Mouse (Mus musculus) spleen, postnatal 4 days (tissue): ENCODE results near the gene Kcnt2.

Experiments
- DNase-seq, 2 experiments: peaks; one replicate each; pipeline ENCODE4 v3.0.0; 2022; ENCODE audit warnings: low spot score in 2 of 2

Kcnt2 gene

DNA sequence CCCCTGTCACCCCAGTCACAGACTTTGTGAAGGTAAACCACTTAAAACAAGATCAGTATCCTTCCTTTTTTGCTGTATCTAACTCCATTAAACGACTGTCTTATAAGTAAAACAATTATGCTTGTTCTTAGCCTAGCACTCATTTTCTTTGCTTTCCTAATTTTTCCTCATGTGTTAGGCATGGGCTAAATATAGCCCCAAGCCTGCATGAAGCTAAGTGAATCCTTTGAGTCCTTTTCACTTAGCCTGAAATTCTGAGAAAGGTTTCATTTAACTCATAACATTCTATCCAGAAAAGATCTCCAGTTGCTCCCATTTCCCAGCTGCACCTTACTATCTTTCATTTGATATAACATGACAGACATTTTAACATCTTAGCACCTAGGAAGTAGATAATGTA is 127.6 kb downstream of the Kcnt2 start:
- no peak for DNase-seq

DNA sequence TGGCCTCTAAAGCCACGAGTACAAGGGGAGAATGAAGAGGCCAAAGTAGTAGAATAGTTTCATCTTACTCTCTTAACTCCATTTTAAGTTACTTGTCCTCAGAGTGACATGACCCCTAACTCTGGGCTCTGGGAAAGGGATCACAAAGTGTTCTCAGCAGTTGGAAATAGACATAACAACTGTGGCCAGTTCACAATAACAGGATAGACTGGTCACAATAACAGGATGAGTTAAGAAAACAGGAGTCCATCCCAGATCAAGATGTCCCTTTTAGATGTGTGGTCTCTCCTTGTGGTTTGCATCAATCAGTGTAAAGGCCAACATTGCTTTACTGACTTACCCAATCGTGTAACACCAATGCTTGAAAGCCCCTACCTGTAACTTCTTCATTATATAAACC is 132.8 kb downstream of the Kcnt2 start:
- DNase-seq: no peak

DNA sequence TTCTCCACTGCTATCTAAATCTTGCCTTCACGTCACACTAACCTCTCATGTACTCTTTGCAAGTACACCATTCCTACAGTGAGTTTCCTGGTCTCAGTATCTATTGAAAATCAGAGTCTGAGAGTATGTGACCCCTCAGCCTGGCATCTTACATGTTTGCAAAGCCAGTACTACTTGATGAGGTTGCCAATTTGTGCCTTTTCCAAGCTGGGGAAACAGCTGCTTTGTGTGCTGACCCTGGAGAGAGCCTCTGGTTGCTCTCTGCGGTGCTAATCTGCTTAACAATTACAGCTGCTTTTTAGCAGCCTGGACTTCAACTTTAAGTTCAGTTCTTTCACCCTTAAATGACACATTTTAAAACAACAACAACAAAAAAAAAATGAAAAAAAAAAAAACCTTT is 133.6 kb downstream of the Kcnt2 start:
- no peak for DNase-seq

DNA sequence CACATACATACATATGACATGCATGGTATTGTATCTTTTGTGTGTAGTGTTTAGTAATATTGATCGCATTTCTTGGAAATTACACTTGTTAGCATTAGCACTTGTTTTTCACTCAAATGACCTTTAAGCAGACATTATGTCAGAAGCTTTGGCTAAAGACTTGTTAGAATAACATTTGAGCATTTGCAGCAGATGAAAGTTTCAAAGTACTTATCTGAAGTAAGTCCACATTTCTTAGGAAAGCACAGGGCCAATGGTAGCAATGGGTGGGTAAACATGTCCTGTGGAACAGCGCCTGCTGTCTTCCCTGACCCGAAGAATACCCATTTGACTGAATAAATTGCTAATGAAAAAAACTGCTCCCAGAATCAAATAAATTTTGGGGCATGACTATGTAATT is 135.1 kb downstream of the Kcnt2 start:
- no peak for DNase-seq

DNA sequence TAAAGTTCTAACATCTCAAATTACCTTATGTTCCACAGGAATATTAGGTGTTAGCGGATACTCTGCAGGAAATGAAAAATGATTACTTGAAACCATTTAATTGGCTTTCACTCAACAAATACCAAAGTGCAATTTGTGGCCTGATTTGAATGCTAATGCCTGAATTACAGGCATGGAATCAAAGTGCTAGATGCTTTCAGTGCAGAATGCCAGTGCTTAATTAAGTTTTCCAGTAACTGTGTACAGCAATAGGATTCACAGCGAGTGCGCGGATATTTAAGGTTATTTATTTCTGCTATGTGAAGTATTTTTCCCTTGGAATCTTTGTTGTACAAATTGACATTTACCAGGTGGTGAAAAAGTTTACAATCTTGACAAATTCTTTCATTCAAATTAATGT is 144.3 kb downstream of the Kcnt2 start:
- no peak for DNase-seq

DNA sequence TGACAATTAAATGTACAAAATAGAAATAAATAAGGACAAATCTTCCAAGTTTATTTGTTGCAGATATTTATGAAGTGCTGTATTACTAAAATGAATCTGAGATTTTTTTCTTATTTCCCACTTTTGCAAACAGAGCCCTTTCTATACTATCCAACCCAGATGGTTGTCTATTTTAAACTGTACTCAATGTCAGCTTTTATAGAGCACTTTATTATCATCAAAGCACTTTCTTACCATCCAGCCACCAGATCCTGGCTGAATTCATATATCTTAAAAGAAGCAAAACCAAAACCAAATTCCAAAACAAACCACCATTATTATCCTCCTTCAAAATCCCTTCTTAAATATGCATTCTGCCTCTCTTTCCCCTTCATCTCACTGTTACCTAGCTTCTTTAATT is 151.8 kb downstream of the Kcnt2 start:
- DNase-seq: no peak

DNA sequence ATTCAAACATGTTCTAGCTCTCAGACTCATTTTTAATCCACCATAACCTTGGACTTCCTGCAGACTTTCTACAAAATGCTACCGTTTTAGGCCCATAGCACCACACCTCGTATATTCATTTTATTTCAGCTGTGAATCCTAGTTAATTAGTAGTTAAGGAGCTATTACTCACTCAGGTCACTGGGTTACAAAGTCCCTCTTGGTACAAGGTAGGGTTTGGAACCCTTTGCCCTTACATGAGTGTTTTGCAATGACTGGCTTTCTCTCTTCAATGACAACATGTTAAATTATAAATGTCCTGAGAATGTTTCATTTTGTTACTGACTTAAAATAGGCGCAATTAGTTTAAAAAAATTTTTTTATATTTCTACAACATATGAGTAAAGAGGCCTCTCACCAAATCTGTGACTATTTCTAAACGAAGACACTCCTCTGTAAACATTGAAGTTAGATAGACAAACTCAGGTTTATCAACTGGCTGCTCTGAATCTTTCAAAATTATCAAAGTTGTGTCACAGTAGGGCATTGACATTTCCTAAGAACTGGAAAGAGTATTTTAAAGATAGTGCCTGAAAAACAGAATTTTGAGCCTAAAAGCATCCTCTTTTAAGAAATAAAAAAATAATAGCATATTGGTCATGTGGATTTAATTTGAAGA is 160.8 kb downstream of the Kcnt2 start:
- no peak for DNase-seq

DNA sequence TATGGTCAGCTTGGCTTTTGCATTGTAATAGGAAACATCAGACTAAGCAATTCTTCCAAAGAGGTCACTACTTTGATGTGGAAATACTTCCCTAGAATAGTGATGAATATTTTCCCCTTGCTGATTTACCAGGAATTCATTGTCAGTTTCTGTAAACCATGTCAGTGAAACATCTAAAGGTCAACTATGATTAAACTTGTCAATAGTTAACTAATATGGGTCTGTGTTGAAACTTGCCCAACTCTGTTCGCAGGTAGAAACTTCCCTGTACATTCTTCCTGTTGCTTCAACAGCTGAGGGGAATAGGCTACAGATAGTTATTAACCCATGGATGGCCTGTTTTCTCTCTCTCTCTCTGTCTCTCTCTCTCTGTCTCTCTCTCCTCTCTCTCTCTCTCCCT is 169.8 kb downstream of the Kcnt2 start:
- DNase-seq: no peak

DNA sequence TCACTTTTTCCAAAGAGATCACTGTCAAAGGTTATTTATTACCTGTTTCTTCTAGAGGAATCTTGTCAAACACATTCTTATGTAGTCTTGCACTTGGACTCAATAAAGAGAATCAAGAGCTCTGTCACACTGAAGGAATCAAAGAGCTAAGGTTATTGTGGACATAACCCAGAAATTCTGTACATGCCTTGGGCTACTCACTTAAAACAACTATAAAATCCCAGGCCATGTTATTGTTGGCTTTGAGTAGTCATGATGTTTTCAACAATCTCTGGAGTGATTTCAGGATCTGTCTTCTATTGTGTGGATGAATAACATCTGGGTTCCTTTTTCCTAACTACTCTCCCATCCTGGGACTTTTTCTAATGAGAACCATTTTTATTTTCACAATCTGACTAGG is 177.0 kb downstream of the Kcnt2 start:
- DNase-seq: no peak

DNA sequence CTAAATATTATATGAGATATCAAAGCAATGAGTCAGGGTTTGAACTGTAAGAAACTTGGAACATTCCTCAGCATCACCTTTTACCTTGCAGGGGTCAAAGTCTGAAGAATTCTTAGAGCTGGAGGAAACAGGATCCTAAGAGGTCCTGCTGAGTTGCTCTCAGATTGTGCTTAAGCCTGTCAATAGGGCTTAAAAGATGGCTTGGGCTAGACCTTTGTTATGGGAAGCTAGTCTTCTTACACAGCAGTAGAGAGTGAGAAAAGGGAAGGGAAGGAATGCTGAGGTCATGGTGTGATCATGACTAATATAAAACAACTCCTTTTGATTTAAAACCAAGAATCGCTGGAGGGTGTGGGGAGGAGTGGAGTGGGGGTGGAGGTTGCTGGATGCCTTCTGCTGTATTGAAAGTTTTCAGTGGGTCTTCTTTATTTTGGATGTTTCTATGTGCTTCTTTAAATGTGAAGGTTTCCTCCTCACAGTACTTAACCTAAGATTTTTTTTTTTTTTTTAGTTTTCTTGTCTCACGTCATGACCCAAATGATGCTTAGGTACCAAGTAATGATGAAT is 183.4 kb downstream of the Kcnt2 start:
- no peak for DNase-seq

DNA sequence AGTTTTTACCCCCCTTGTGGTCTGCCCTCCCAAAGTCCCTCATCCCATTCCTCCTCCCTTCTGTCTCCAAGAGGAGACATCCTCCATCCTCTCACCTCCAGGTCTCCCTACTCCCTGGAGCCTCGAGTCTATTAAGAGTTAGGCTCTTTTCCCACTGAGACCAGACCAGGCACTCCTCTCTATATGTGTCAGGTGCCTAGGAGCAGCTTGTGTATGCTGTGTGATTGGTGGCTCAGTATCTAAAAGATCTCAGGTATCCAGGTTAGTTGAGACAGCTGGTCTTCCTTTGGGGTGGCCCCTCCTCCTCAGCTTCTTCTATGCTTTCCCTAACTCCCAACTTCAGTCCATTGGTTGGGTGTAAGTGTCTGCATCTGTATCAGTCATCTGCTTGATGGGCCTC is 186.1 kb downstream of the Kcnt2 start:
- no peak for DNase-seq

DNA sequence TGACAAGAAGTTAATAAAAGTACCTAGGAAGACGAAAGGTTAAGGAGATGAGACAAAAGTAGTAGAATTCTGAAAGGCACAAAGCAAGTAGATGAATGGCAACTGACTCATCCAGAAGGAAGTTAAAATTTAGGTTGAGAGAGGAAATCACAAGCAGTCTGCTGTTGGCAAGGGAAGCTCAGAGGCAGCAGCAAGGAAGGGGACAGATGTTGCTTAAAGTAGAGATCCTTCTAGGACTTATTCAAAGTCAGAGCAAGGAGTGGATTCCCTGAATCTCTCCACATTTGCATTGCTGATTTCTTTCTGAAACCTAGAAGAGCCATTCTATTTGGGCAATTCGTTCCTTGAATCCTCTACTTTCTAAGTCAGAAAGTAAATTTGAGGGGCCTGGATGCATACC is 188.8 kb downstream of the Kcnt2 start:
- DNase-seq: no peak

DNA sequence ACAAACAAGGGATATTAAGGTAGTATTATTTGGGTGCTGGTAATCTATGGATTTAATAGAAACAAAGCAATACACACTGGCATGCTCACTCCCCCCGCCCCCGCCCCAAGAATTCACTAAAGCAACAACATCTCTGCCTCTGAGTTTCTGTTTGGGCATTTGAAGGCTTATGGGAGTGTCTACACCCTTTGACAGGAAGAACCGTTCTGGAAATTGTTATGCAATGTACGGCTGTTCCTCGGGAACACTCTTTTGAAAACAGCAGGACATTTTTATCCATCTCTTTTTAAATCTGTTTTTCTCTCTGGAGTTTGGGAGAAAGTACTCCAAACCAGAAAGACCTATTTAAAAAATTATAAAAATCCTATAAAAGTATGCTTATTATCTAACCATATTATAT is 192.2 kb downstream of the Kcnt2 start:
- DNase-seq: no peak

DNA sequence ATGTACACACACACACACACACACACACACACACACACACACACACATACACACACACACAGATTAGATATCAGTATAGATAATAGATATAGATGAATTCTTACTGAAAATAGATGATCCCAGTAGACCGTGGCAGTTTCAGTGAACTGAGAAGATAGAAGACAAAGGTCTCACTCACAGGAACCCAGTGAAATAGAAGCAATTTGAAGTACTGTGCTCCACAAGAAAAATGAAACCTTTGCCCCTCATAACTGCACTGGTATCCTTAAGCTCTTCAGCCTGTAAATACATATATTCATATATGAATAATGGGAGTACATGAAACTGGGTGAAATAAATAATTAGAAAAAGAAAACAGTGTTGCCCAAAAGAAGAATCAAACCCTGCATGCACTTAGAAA is 197.9 kb downstream of the Kcnt2 start:
- no peak for DNase-seq

DNA sequence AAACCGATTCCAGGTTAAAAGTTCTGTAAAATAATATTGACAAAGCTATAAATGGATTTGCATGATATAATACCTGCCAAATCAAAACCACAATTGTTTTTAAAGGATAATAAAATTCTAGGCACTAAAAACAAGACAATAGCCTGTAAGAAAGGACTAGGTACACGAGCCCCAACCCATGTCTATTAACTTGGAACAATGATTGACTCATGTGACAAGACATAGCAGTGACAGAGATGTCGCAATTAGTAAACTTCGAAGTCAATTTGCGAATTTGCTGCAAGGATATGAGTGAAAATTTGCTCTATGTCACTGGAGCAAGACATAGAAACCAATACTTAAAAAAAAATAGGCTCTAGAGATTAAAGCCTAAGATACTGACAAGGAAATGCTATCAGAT is 198.4 kb downstream of the Kcnt2 start:
- DNase-seq: no peak

DNA sequence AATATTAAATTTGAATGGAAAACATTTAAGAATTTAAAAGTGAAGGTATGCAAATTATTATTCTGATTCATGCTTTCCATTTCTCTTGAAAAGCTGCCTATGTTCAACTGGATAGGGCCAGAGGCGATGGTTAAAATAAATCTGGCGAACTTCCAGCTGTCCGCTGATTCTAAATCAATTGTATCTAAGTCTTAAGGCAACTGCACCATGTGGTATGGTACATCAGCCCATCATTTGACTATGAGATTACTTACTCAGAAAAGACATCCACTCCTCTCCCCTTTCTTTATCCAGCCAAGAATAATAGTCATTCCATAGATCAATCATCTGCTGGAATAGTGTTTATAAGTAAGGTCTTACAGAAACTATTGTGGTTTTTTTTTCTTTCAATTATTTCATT is 205.5 kb downstream of the Kcnt2 start:
- DNase-seq: no peak

DNA sequence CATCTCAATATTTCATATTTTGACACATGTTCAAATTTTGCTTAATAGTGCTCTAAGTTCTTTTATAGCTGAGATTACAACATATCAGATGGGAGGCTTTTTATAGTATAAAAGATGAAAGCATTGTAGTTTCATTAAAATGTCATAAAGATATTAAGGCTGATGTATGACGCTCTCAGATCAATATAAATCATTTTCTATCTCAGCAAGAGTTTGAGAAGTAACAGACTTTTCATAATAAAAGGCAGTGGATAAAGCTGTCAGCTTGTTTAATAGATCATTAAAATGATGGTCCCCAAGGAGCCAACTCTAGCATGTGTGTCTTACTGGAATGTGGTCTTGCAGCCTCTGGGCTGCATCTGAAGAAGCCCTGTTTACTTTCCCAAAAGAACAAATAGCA is 206.0 kb downstream of the Kcnt2 start:
- DNase-seq: no peak

DNA sequence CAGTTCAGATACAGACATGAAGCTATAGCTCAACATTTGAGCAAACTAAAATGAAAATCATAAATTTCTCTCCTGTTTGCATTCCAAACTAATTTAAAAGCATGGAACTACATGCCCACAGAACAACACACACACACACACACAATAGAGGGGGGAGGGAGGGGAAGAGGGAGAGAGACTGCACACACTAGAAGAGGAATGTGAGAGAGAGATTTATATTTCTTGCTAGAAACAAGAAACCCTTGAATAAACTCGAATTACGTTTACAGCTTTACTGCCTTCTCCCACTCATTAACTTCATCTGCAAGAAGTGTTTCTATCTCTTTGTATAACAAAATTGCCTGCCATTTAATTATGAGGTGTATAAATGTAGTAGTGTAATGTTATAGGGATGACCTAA is 209.9 kb downstream of the Kcnt2 start:
- no peak for DNase-seq

DNA sequence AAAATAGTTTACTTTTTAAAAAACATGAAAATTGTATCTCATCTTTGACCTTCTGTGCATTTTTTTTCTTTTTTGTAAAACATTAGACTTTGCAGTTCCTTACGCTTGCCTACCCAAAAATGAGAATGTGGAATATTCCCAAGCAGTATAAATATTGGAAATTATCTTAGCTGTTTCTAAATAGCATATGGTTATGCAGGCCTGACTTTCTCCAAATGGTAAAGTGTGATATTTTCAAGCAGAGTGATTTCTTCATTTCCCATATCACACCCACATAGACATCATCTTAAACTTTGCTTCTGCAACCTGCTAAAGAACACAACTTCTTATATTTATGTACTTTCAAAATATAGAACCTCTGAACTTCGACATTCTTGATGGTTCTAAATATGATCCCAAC is 210.9 kb downstream of the Kcnt2 start:
- DNase-seq: no peak

DNA sequence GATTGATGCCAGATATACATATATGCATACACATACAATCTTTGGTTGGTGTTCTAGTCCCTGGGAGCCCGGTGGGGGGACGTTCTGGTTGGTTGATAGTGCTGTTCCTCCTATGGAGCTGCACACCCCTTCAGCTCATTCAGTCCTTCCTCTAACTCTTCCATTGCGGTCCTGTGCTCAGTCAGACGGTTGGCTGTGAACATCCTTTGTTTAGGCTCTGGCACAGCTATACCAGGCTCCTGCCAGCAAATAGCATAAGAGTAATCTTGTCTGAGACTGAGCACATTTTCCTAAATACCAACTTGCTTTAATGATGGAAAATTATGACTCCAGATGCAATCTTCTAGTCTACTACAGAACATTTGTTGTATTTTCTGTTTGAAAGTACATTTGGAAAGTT is 222.4 kb downstream of the Kcnt2 start:
- no peak for DNase-seq

DNA sequence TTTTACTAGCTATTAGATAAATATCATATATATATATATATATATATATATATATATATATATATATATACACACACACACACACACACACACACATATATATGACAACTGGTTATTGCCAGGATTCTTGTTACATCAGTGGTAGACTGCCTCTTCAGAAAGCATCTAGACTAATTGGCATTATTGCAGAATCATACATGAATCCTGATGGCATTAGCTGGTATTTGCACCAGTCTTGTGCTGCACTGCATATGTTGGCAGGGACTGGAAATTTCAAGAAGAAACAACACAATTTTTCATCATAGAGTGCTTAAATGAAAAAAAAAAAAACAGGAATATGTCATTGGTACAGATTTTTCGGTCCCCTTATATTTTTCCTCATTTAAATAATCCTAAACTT is 223.6 kb downstream of the Kcnt2 start:
- no peak for DNase-seq

DNA sequence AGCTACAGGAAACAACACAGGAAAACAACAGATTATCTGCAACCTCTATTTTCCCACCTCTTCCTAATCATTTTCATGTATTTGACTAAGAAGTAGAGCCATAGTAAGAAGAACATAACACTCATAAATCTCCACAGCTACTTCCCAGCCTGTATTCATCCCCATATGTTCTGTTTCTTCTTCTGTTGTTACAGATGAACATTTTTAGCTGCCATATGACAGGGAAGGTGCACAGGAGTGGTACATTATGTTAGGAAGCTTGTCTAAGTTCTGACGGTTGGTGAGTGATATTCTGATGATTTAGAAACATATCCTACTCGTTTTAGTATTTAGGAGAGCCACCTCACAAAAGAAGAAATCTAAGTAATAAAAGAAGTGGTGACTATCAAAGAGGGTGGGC is 231.0 kb downstream of the Kcnt2 start:
- no peak for DNase-seq

DNA sequence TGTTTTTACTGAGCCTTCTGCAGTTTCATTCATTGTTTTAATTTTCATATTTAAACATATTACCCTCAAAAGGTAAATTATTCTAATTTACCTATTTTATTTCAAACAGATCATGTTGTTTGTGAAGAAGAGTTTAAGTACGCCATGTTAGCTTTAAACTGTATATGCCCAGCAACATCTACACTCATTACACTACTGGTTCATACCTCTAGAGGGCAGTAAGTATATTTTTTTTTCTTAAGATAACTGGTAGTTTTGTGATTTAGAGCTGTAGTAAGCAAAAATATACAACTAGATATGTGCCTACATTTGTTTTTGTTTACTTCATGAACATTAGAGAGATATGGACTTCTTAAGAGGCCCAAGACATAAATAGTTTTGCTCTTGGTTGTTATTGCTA is 238.1 kb downstream of the Kcnt2 start:
- no peak for DNase-seq

DNA sequence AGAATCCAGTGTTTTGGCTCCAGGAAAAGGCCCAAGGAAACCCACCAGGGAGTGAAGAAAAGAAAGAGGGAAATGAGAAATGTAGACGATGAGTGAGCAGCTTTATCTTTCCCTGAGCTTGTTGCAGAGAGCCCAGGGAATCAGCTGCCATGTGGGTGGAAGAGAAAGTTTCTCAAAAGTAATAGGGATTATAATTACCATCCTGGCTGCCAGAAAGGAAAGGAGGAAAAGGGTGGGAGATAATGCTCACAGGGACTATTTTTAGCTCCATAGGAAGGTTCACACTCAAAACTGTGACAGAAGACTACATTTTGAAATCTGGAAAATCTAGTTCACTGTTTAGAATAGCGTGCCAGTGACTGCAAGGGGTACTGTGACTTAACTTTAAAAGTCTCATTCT is 243.9 kb downstream of the Kcnt2 start:
- no peak for DNase-seq
